Mouse (Mus musculus) embryo, embryonic 11.5 days (tissue): Measurements from ENCODE around the gene Zic1.

Experiments used
- DNase-seq: peaks from one replicate; pipeline ENCODE4 v3.0.0-alpha.2; 2012; ENCODE audit warnings: low read depth, low spot score

The Zic1 gene

GRCm38 (mm10) chr9:91365664-91366063 is at the start of gene Zic1:
Zic1 (minus strand) TSS chr9:91365810.
- no peak for DNase-seq

- DNase-seq, result no peak
Measured at GRCm38 (mm10) chr9:91414007-91414661, 48.5 kb upstream of the Zic1 start.

- DNase-seq, result no peak
Measured at GRCm38 (mm10) chr9:91409771-91410170, 44.2 kb upstream of the Zic1 start.

GRCm38 (mm10) chr9:91406258-91406763 is 40.7 kb upstream of the Zic1 start:
- no peak for DNase-seq

GRCm38 (mm10) chr9:91405753-91406178 is 40.2 kb upstream of the Zic1 start:
- DNase-seq, result no peak

- DNase-seq, result no peak
Measured at GRCm38 (mm10) chr9:91404905-91405752, 39.5 kb upstream of the Zic1 start.

GRCm38 (mm10) chr9:91404229-91404628 is 38.6 kb upstream of the Zic1 start:
- DNase-seq, result no peak

GRCm38 (mm10) chr9:91401471-91401870 is 35.9 kb upstream of the Zic1 start:
- no peak for DNase-seq

GRCm38 (mm10) chr9:91400482-91401093 is 35.0 kb upstream of the Zic1 start:
- no peak for DNase-seq

GRCm38 (mm10) chr9:91399976-91400375 is 34.4 kb upstream of the Zic1 start:
- no peak for DNase-seq

- no peak for DNase-seq
Measured at GRCm38 (mm10) chr9:91395066-91395772, 29.6 kb upstream of the Zic1 start.

- no peak for DNase-seq
Measured at GRCm38 (mm10) chr9:91394211-91394646, 28.6 kb upstream of the Zic1 start.

GRCm38 (mm10) chr9:91393376-91394068 is 27.9 kb upstream of the Zic1 start:
- DNase-seq, result no peak

GRCm38 (mm10) chr9:91388173-91388572 is 22.6 kb upstream of the Zic1 start:
- DNase-seq, result no peak

- DNase-seq, result no peak
Measured at GRCm38 (mm10) chr9:91387740-91388080, 22.1 kb upstream of the Zic1 start.

- no peak for DNase-seq
Measured at GRCm38 (mm10) chr9:91386891-91387739, 21.5 kb upstream of the Zic1 start.

GRCm38 (mm10) chr9:91386502-91386890 is 20.9 kb upstream of the Zic1 start:
- no peak for DNase-seq

GRCm38 (mm10) chr9:91385561-91386430 is 20.2 kb upstream of the Zic1 start:
- DNase-seq, result no peak
